9 mouse cellular contexts compared by ENCODE assay signal in the genomic region with DNA sequence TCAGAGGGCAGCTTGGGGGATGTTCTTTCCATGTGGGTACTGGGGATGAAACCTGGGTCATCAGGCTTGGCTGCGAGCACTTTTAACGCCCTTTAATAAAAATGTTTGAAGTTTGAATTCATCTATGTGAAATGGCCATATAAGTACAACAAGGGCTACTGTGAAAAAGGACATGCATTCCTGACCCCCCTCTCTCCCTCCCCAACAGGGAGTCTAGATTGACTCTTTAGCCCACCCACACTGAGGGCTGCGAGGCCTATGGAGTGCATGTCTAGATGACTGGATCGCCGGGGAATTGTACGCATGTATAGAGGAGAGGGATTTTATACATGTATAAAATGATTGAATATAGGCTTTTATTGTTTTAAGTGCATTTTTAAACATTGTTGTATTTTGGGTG. TPM values are rescaled to one million over a fixed set of nuclear protein-coding genes. Genes with fewer than 3 reads are reported as not detected.
DNase-seq lines count a peak whose midpoint lies in the region; ATAC-seq and TF ChIP-seq lines count a peak whose summit lies in the region.
"Had no signal": no experiment of that assay in that cellular context is flagged by ENCODE, and none has a peak within 500 bp of the region (broad histone marks: within the 10 kb centered on the region; RNA-seq: fewer than 3 reads in every experiment).

No protein-coding gene starts in this region.

- ATAC-seq in heart, embryonic 12.5 days (ENCODE audit: insufficient number of reproducible peaks, low FRiP score), result no peak
- no peak for ATAC-seq in forebrain, embryonic 15.5 days (replicated peaks)
- ATAC-seq in liver, embryonic 16.5 days (ENCODE audit: low read depth), result no peak
- ATAC-seq in granulocyte monocyte progenitor cell, adult 5-6 weeks (replicated peaks; ENCODE audit: poor library complexity, severe bottlenecking), result no peak

- no peaks in the 10 kb centered on the region for H3K27me3 ChIP-seq in heart, embryonic 12.5 days (replicated peaks)
- no peaks in the 10 kb centered on the region for H3K27me3 ChIP-seq in E14TG2a.4 (ENCODE audit: insufficient read depth, low read length)
- H3K27me3 ChIP-seq in forebrain, embryonic 15.5 days, result no peaks in the 10 kb centered on the region
- H3K27me3 ChIP-seq in liver, embryonic 16.5 days (ENCODE audit: control insufficient read depth, insufficient read depth, low read depth, low read length), result no peaks in the 10 kb centered on the region

- no peak for DNase-seq in heart, adult 18-20 months
- no peak for DNase-seq in spleen, postnatal 10 days (ENCODE audit: low spot score in 2 of 2)
- DNase-seq in thymus, postnatal 14 days, result no peak

- peaks cover 19% of the 10 kb centered on the region for H3K4me1 ChIP-seq in heart, embryonic 12.5 days (replicated peaks)
- peaks cover 25% of the 10 kb centered on the region for H3K4me1 ChIP-seq in E14TG2a.4 (replicated peaks; ENCODE audit: low read depth, low read length)
- peaks cover 18% of the 10 kb centered on the region for H3K4me1 ChIP-seq in forebrain, embryonic 15.5 days
- H3K4me1 ChIP-seq in liver, embryonic 16.5 days (ENCODE audit: control insufficient read depth, low read depth, low read length), result peaks cover 8% of the 10 kb centered on the region

- no peak for TF ChIP-seq CTCF in E14TG2a.4 (conservative IDR thresholded peaks at IDR 0.05; ENCODE audit: low read length)

- no peaks in the 10 kb centered on the region for H3K9me3 ChIP-seq in heart, embryonic 12.5 days (replicated peaks)
- H3K9me3 ChIP-seq in E14TG2a.4 (ENCODE audit: low read length), result no peaks in the 10 kb centered on the region
- no peaks in the 10 kb centered on the region for H3K9me3 ChIP-seq in forebrain, embryonic 15.5 days
- H3K9me3 ChIP-seq in liver, embryonic 16.5 days (replicated peaks; ENCODE audit: control insufficient read depth, low read length), result no peaks in the 10 kb centered on the region

- 77% methylated on average over 6 of the region's 6 CpGs for WGBS in heart, embryonic 12.5 days
- WGBS in forebrain, embryonic 15.5 days, result 86% methylated on average over 6 of the region's 6 CpGs
- WGBS in liver, embryonic 16.5 days (ENCODE audit: insufficient replicate concordance), result 93% methylated on average over 6 of the region's 6 CpGs

- H3K4me2 ChIP-seq in heart, embryonic 12.5 days, result peak overlapping the region; percentile 83
- peak overlapping the region; percentile 64 for H3K4me2 ChIP-seq in forebrain, embryonic 15.5 days (replicated peaks)
- peak overlapping the region; percentile 82 for H3K4me2 ChIP-seq in liver, embryonic 16.5 days (ENCODE audit: low read depth, low read length)

- peak overlapping the region; percentile 82 for H3K9ac ChIP-seq in heart, embryonic 12.5 days
- H3K9ac ChIP-seq in forebrain, embryonic 15.5 days (replicated peaks), result peak overlapping the region; percentile 68
- peak overlapping the region; percentile 77 for H3K9ac ChIP-seq in liver, embryonic 16.5 days (ENCODE audit: low read depth, low read length)

- peaks cover 11% of the 10 kb centered on the region; the same call in 1 of the 2 replicates for H3K36me3 ChIP-seq in heart, embryonic 12.5 days
- peaks cover 26% of the 10 kb centered on the region for H3K36me3 ChIP-seq in E14TG2a.4 (ENCODE audit: insufficient read depth, low read length)
- H3K36me3 ChIP-seq in forebrain, embryonic 15.5 days, result no peaks in the 10 kb centered on the region
- H3K36me3 ChIP-seq in liver, embryonic 16.5 days (ENCODE audit: control insufficient read depth, insufficient read depth), result no peaks in the 10 kb centered on the region

- peak overlapping the region; percentile 75 for H3K27ac ChIP-seq in heart, embryonic 12.5 days (ENCODE audit: poor library complexity, severe bottlenecking)
- H3K27ac ChIP-seq in forebrain, embryonic 15.5 days (replicated peaks), result peak overlapping the region; percentile 78; the same call in 1 of the 2 replicates
- no peak overlapping the region for H3K27ac ChIP-seq in liver, embryonic 16.5 days (ENCODE audit: low read length)

- H3K4me3 ChIP-seq in heart, embryonic 12.5 days, result peak overlapping the region; percentile 85
- H3K4me3 ChIP-seq in E14TG2a.4 (replicated peaks; ENCODE audit: low read length), result peak overlapping the region; percentile 95
- H3K4me3 ChIP-seq in forebrain, embryonic 15.5 days, result peak overlapping the region; percentile 73
- H3K4me3 ChIP-seq in liver, embryonic 16.5 days (ENCODE audit: low read depth, low read length), result peak overlapping the region; percentile 79

RNA-seq across cellular contexts. Expression of a gene that starts 0.8 kb away (rescaled TPM):
- 49.3 and 51.4 TPM in 2 replicates for polyA plus RNA-seq in heart, embryonic 12.5 days (2016; fragmentation: Nextera tagmentation; extraction: Ambion mirVana)
- 100 to 1,000 TPM; 105 to 108 TPM for total RNA-seq in heart, adult 18-20 months (2021)
- 59.2 and 59.7 TPM in 2 replicates for polyA plus RNA-seq in forebrain, embryonic 15.5 days (2015; fragmentation: Nextera tagmentation; extraction: Ambion mirVana)
- polyA plus RNA-seq in liver, embryonic 16.5 days (2015; fragmentation: Nextera tagmentation; extraction: Ambion mirVana), result 21.1 and 22.2 TPM in 2 replicates
- 21.1 and 29.5 TPM in 2 replicates for total RNA-seq in granulocyte monocyte progenitor cell, adult 5-6 weeks (2014; fragmentation: Nextera tagmentation)
- total RNA-seq in granulocyte monocyte progenitor cell, adult 5-6 weeks (2017), result 28.2 and 30.3 TPM in 2 replicates

RNA-seq across cellular contexts. Expression of a gene that starts 13.0 kb away (rescaled TPM):
- 391 and 421 TPM in 2 replicates for polyA plus RNA-seq in heart, embryonic 12.5 days (2016; fragmentation: Nextera tagmentation; extraction: Ambion mirVana)
- 1 to 10 TPM; 7.1 to 9.8 TPM for total RNA-seq in heart, adult 18-20 months (2021)
- 0.53 and 1.1 TPM in 2 replicates for polyA plus RNA-seq in forebrain, embryonic 15.5 days (2015; fragmentation: Nextera tagmentation; extraction: Ambion mirVana)
- polyA plus RNA-seq in liver, embryonic 16.5 days (2015; fragmentation: Nextera tagmentation; extraction: Ambion mirVana), result 0.22 and 1.8 TPM in 2 replicates
- total RNA-seq in granulocyte monocyte progenitor cell, adult 5-6 weeks (2014; fragmentation: Nextera tagmentation), result not detected in 2 replicates
- total RNA-seq in granulocyte monocyte progenitor cell, adult 5-6 weeks (2017), result not detected in 2 replicates
- total RNA-seq: megakaryocyte progenitor cell, adult 5-6 weeks had no signal

RNA-seq across cellular contexts. Expression of a gene that starts 14.8 kb away (rescaled TPM):
- polyA plus RNA-seq in heart, embryonic 12.5 days (2016; fragmentation: Nextera tagmentation; extraction: Ambion mirVana), result 9.8 and 10.0 TPM in 2 replicates
- 1 to 10 TPM; 3.8 to 3.9 TPM for total RNA-seq in heart, adult 18-20 months (2021)
- 23.2 and 23.5 TPM in 2 replicates for polyA plus RNA-seq in forebrain, embryonic 15.5 days (2015; fragmentation: Nextera tagmentation; extraction: Ambion mirVana)
- polyA plus RNA-seq in liver, embryonic 16.5 days (2015; fragmentation: Nextera tagmentation; extraction: Ambion mirVana), result 5.7 and 6.2 TPM in 2 replicates
- total RNA-seq in granulocyte monocyte progenitor cell, adult 5-6 weeks (2014; fragmentation: Nextera tagmentation), result 6.2 and 8.7 TPM in 2 replicates
- total RNA-seq in granulocyte monocyte progenitor cell, adult 5-6 weeks (2017), result 5.8 and 9.3 TPM in 2 replicates

RNA-seq across cellular contexts. Expression of a gene that starts 15.0 kb away (rescaled TPM):
- polyA plus RNA-seq in heart, embryonic 12.5 days (2016; fragmentation: Nextera tagmentation; extraction: Ambion mirVana), result not detected in 2 replicates
- total RNA-seq in heart, adult 18-20 months (2021), result under 1 TPM in 1 of 2 experiments, not detected in 1; 0.55 TPM
- polyA plus RNA-seq in forebrain, embryonic 15.5 days (2015; fragmentation: Nextera tagmentation; extraction: Ambion mirVana), result not detected in 2 replicates
- polyA plus RNA-seq in liver, embryonic 16.5 days (2015; fragmentation: Nextera tagmentation; extraction: Ambion mirVana), result not detected in 2 replicates
- total RNA-seq in granulocyte monocyte progenitor cell, adult 5-6 weeks (2014; fragmentation: Nextera tagmentation), result not detected in 2 replicates
- total RNA-seq in granulocyte monocyte progenitor cell, adult 5-6 weeks (2017), result not detected in 2 replicates
- total RNA-seq: megakaryocyte progenitor cell, adult 5-6 weeks had no signal

RNA-seq across cellular contexts. Expression of a gene that starts 31.0 kb away (rescaled TPM):
- 102 and 104 TPM in 2 replicates for polyA plus RNA-seq in heart, embryonic 12.5 days (2016; fragmentation: Nextera tagmentation; extraction: Ambion mirVana)
- 10 to 100 TPM; 35.2 to 36.2 TPM for total RNA-seq in heart, adult 18-20 months (2021)
- 179 and 181 TPM in 2 replicates for polyA plus RNA-seq in forebrain, embryonic 15.5 days (2015; fragmentation: Nextera tagmentation; extraction: Ambion mirVana)
- polyA plus RNA-seq in liver, embryonic 16.5 days (2015; fragmentation: Nextera tagmentation; extraction: Ambion mirVana), result 77.8 and 78.7 TPM in 2 replicates
- 93.9 and 132 TPM in 2 replicates for total RNA-seq in granulocyte monocyte progenitor cell, adult 5-6 weeks (2014; fragmentation: Nextera tagmentation)
- 47.3 and 56.3 TPM in 2 replicates for total RNA-seq in granulocyte monocyte progenitor cell, adult 5-6 weeks (2017)

Comparison
In these comparisons a context has a peak if more than half of its experiments do, and no peak if none do; other contexts are left out.
1. RNA of a gene that starts 13.0 kb away (polyA plus RNA-seq): 391 to 421 TPM in heart, embryonic 12.5 days; 0.22 to 1.8 TPM in liver, embryonic 16.5 days and 0.53 to 1.1 TPM in forebrain, embryonic 15.5 days; every median in the first group is over 100 times any median in the second.
2. Peak in every context shown above with its lines, with median percentiles within 50 percentile points of each other: H3K4me2 ChIP-seq, H3K4me3 ChIP-seq and H3K9ac ChIP-seq.